ENCODE assay signal across 23 mouse cellular contexts in genomic region chr7:91443913-91444312, GRCm38 (mm10).
DNase-seq lines count a peak whose midpoint lies in the region; ATAC-seq and TF ChIP-seq lines count a peak whose summit lies in the region.
"Had no signal": no experiment of that assay in that cellular context is flagged by ENCODE, and none has a peak within 500 bp of the region (broad histone marks: within the 10 kb centered on the region; RNA-seq: fewer than 3 reads in every experiment).

No protein-coding gene starts in this region.

- no peaks in the 10 kb centered on the region for H3K9me3 ChIP-seq in hindbrain, embryonic 15.5 days
- H3K9me3 ChIP-seq in hindbrain, embryonic 16.5 days (ENCODE audit: control insufficient read depth, low read length): no peaks in the 10 kb centered on the region
- H3K9me3 ChIP-seq in midbrain, embryonic 14.5 days (ENCODE audit: control insufficient read depth, low read length): no peaks in the 10 kb centered on the region
- H3K9me3 ChIP-seq in midbrain, postnatal 0 days (ENCODE audit: low read length): no peaks in the 10 kb centered on the region
- no peaks in the 10 kb centered on the region for H3K9me3 ChIP-seq in forebrain, embryonic 14.5 days (replicated peaks; ENCODE audit: control insufficient read depth, low read length)
- H3K9me3 ChIP-seq in intestine, embryonic 16.5 days (ENCODE audit: control insufficient read depth, low read length): no peaks in the 10 kb centered on the region
- H3K9me3 ChIP-seq: liver, embryonic 13.5 days; lung, embryonic 15.5 days; neural tube, embryonic 12.5 days had no signal

- peak overlapping the region; percentile 56; the same call in 1 of the 2 replicates for H3K27ac ChIP-seq in hindbrain, embryonic 15.5 days (replicated peaks)
- H3K27ac ChIP-seq in hindbrain, embryonic 16.5 days (ENCODE audit: low read depth, low read length): no peak overlapping the region
- peak overlapping the region; percentile 47 for H3K27ac ChIP-seq in midbrain, embryonic 14.5 days (replicated peaks; ENCODE audit: low read depth, low read length)
- no peak overlapping the region for H3K27ac ChIP-seq in midbrain, postnatal 0 days (ENCODE audit: low read depth, low read length)
- peak overlapping the region; percentile 86 for H3K27ac ChIP-seq in forebrain, embryonic 14.5 days (ENCODE audit: low read depth, low read length)
- no peak overlapping the region for H3K27ac ChIP-seq in intestine, embryonic 16.5 days (ENCODE audit: low read length)
- H3K27ac ChIP-seq: heart, adult 2 months; liver, embryonic 13.5 days; lung, embryonic 15.5 days; neural tube, embryonic 12.5 days had no signal

- H3K4me3 ChIP-seq in hindbrain, embryonic 15.5 days: no peak overlapping the region
- H3K4me3 ChIP-seq in hindbrain, embryonic 16.5 days (ENCODE audit: low read length): no peak overlapping the region
- no peak overlapping the region for H3K4me3 ChIP-seq in midbrain, embryonic 14.5 days (replicated peaks; ENCODE audit: low read depth, low read length)
- H3K4me3 ChIP-seq in midbrain, postnatal 0 days (ENCODE audit: low read depth, low read length): no peak overlapping the region
- no peak overlapping the region for H3K4me3 ChIP-seq in forebrain, embryonic 14.5 days (ENCODE audit: low read depth, low read length)
- H3K4me3 ChIP-seq in intestine, embryonic 16.5 days (ENCODE audit: low read length): no peak overlapping the region
- H3K4me3 ChIP-seq: heart, adult 2 months; liver, embryonic 13.5 days; lung, embryonic 15.5 days; neural tube, embryonic 12.5 days had no signal

- no peak overlapping the region for H3K9ac ChIP-seq in hindbrain, embryonic 15.5 days
- no peak overlapping the region for H3K9ac ChIP-seq in hindbrain, embryonic 16.5 days (ENCODE audit: low read depth, low read length)
- H3K9ac ChIP-seq in midbrain, embryonic 14.5 days (replicated peaks; ENCODE audit: low read length): no peak overlapping the region
- H3K9ac ChIP-seq in midbrain, postnatal 0 days (replicated peaks; ENCODE audit: low read length, poor library complexity, severe bottlenecking): no peak overlapping the region
- H3K9ac ChIP-seq in forebrain, embryonic 14.5 days (ENCODE audit: low read length): no peak overlapping the region
- H3K9ac ChIP-seq in intestine, embryonic 16.5 days (ENCODE audit: low read depth, low read length): no peak overlapping the region
- H3K9ac ChIP-seq: liver, embryonic 13.5 days; lung, embryonic 15.5 days; neural tube, embryonic 12.5 days had no signal

- TF ChIP-seq CTCF in midbrain, postnatal 0 days (IDR thresholded peaks at IDR 0.05): no peak

- no peak for DNase-seq in midbrain, embryonic 14.5 days
- no peak for DNase-seq in midbrain, postnatal 0 days (ENCODE audit: low spot score)
- DNase-seq in forebrain, embryonic 14.5 days (ENCODE audit: low spot score): no peak
- no peak for DNase-seq in urinary bladder, adult 2 months (ENCODE audit: low spot score)
- no peak for DNase-seq in left cerebral cortex, postnatal 14 days (ENCODE audit: low spot score in 2 of 2)
- DNase-seq: adrenal gland, adult 8-10 months; cerebellum, adult 11-12 months; gastrocnemius, postnatal 36 days; heart, adult 2 months; heart, postnatal 36 days; kidney, adult 8-10 months; kidney, postnatal 14 days; layer of hippocampus, postnatal 36 days; liver, embryonic 13.5 days; lung, postnatal 4 days; right cerebral cortex, postnatal 25 days; spleen, adult 18-20 months had no signal

- peaks cover 13% of the 10 kb centered on the region for H3K4me1 ChIP-seq in hindbrain, embryonic 15.5 days (replicated peaks)
- H3K4me1 ChIP-seq in hindbrain, embryonic 16.5 days (ENCODE audit: control insufficient read depth, insufficient read depth, low read depth, low read length): peaks cover 5% of the 10 kb centered on the region
- peaks cover 3% of the 10 kb centered on the region; the same call in 1 of the 2 replicates for H3K4me1 ChIP-seq in midbrain, embryonic 14.5 days (ENCODE audit: control insufficient read depth, insufficient read depth, low read length)
- H3K4me1 ChIP-seq in midbrain, postnatal 0 days (ENCODE audit: insufficient read depth, low read length): peaks cover 5% of the 10 kb centered on the region; the same call in 1 of the 2 replicates
- peaks cover 6% of the 10 kb centered on the region; the same call in 1 of the 2 replicates for H3K4me1 ChIP-seq in forebrain, embryonic 14.5 days (ENCODE audit: control insufficient read depth, insufficient read depth, low read length)
- H3K4me1 ChIP-seq in intestine, embryonic 16.5 days (ENCODE audit: control insufficient read depth, insufficient read depth, low read length): peaks cover 6% of the 10 kb centered on the region
- H3K4me1 ChIP-seq: liver, embryonic 13.5 days; lung, embryonic 15.5 days; neural tube, embryonic 12.5 days had no signal

- intact Hi-C loops in left cerebral cortex, postnatal 14 days (cut with DNase I): no loop called here

- WGBS in hindbrain, embryonic 15.5 days: 85% methylated on average over 3 of the region's 3 CpGs
- WGBS in hindbrain, embryonic 16.5 days: 83% methylated on average over 3 of the region's 3 CpGs
- WGBS in midbrain, embryonic 14.5 days: 86% methylated on average over 3 of the region's 3 CpGs
- 74% methylated on average over 3 of the region's 3 CpGs for WGBS in midbrain, postnatal 0 days
- WGBS in forebrain, embryonic 14.5 days: 79% methylated on average over 3 of the region's 3 CpGs
- WGBS in intestine, embryonic 16.5 days: 44% methylated on average over 3 of the region's 3 CpGs

- no peak for ATAC-seq in hindbrain, embryonic 15.5 days (ENCODE audit: low FRiP score, low read depth)
- no peak for ATAC-seq in hindbrain, embryonic 16.5 days
- ATAC-seq in midbrain, embryonic 14.5 days (ENCODE audit: low FRiP score, low TSS enrichment): no peak
- ATAC-seq in midbrain, postnatal 0 days (ENCODE audit: low FRiP score): no peak
- ATAC-seq in forebrain, embryonic 14.5 days: no peak
- peak; percentile 67 for ATAC-seq in intestine, embryonic 16.5 days
- ATAC-seq: activated CD4-positive, CD25-positive, alpha-beta regulatory T cell, adult 4 months had no signal

- no peaks in the 10 kb centered on the region for H3K27me3 ChIP-seq in hindbrain, embryonic 15.5 days
- no peaks in the 10 kb centered on the region for H3K27me3 ChIP-seq in hindbrain, embryonic 16.5 days (replicated peaks; ENCODE audit: control insufficient read depth, insufficient read depth, low read length)
- no peaks in the 10 kb centered on the region for H3K27me3 ChIP-seq in midbrain, embryonic 14.5 days (ENCODE audit: control insufficient read depth, insufficient read depth, low read length)
- no peaks in the 10 kb centered on the region for H3K27me3 ChIP-seq in midbrain, postnatal 0 days (ENCODE audit: insufficient read depth, low read length)
- H3K27me3 ChIP-seq in forebrain, embryonic 14.5 days (replicated peaks; ENCODE audit: control insufficient read depth, insufficient read depth, low read length): no peaks in the 10 kb centered on the region
- no peaks in the 10 kb centered on the region for H3K27me3 ChIP-seq in intestine, embryonic 16.5 days (replicated peaks; ENCODE audit: control insufficient read depth, insufficient read depth, low read length)
- H3K27me3 ChIP-seq: liver, embryonic 13.5 days; lung, embryonic 15.5 days; neural tube, embryonic 12.5 days had no signal

- no peaks in the 10 kb centered on the region for H3K36me3 ChIP-seq in hindbrain, embryonic 15.5 days
- no peaks in the 10 kb centered on the region for H3K36me3 ChIP-seq in hindbrain, embryonic 16.5 days (ENCODE audit: control insufficient read depth, insufficient read depth, low read length)
- no peaks in the 10 kb centered on the region for H3K36me3 ChIP-seq in midbrain, embryonic 14.5 days (ENCODE audit: control insufficient read depth, insufficient read depth, low read length)
- H3K36me3 ChIP-seq in midbrain, postnatal 0 days (ENCODE audit: insufficient read depth, low read length): no peaks in the 10 kb centered on the region
- no peaks in the 10 kb centered on the region for H3K36me3 ChIP-seq in forebrain, embryonic 14.5 days (ENCODE audit: control insufficient read depth, insufficient read depth, low read length)
- H3K36me3 ChIP-seq in intestine, embryonic 16.5 days (ENCODE audit: control insufficient read depth, insufficient read depth, low read length): no peaks in the 10 kb centered on the region
- H3K36me3 ChIP-seq: liver, embryonic 13.5 days; lung, embryonic 15.5 days; neural tube, embryonic 12.5 days had no signal

- H3K4me2 ChIP-seq in hindbrain, embryonic 15.5 days: no peak overlapping the region
- no peak overlapping the region for H3K4me2 ChIP-seq in hindbrain, embryonic 16.5 days (ENCODE audit: low read length)
- H3K4me2 ChIP-seq in midbrain, embryonic 14.5 days (ENCODE audit: low read length): no peak overlapping the region
- H3K4me2 ChIP-seq in midbrain, postnatal 0 days (ENCODE audit: low read depth, low read length, poor library complexity, severe bottlenecking): no peak overlapping the region
- no peak overlapping the region for H3K4me2 ChIP-seq in forebrain, embryonic 14.5 days (ENCODE audit: low read length)
- H3K4me2 ChIP-seq in intestine, embryonic 16.5 days (ENCODE audit: low read depth, low read length): no peak overlapping the region
- H3K4me2 ChIP-seq: liver, embryonic 13.5 days; lung, embryonic 15.5 days; neural tube, embryonic 12.5 days had no signal

Comparison
In these comparisons a context has a peak if more than half of its experiments do, and no peak if none do; other contexts are left out.
1. H3K27ac ChIP-seq: peak in hindbrain, embryonic 15.5 days (single experiment), midbrain, embryonic 14.5 days (single experiment) and forebrain, embryonic 14.5 days (single experiment); none in hindbrain, embryonic 16.5 days (single experiment), midbrain, postnatal 0 days (single experiment) and intestine, embryonic 16.5 days (single experiment).